Mouse (Mus musculus) lung, adult 10 weeks (tissue): ENCODE data around the gene Ces2g. TPM values are rescaled to one million over a fixed set of nuclear protein-coding genes. Genes with fewer than 3 reads are reported as not detected.

Source experiments
- polyA plus RNA-seq: library from polyadenylated mRNA; stranded (reverse); fragments of 350-450 nt; fragmentation: Illumina TruSeq; extraction: RNeasy Lipid Tissue Mini Kit (QIAGEN cat#74804); gene quantifications from one replicate; pipeline ENCODE4 v1.2.3, GENCODE M21; 2014; ENCODE audit warnings: low read depth, low replicate concordance; ENCODE audit not compliant: insufficient read depth

Gene Ces2g
- polyA plus RNA-seq, result 10.4 TPM

GRCm38 (mm10) chr8:104961537-104961961 is at the start of gene Ces2g:
Gene Ces2g, plus strand, starts transcription at chr8:104961718.

GRCm38 (mm10) chr8:104925972-104926596 is 35.4 kb upstream of the Ces2g start, which contains the start of gene Ces2e:
Gene Ces2e, plus strand, starts transcription at chr8:104926260.

GRCm38 (mm10) chr8:104947056-104947455 is 14.5 kb upstream of the Ces2g start, which contains the start of gene Ces2f:
Gene Ces2f, plus strand, starts transcription at chr8:104947356.

GRCm38 (mm10) chr8:105000586-105000985 is 39.1 kb downstream of the Ces2g start, which contains the start of gene Ces2h:
Gene Ces2h, plus strand, starts transcription at chr8:105000853.

Other genes starting within 250 kb of the Ces2g start
- not detected for gene Ces2a, start 227.7 kb upstream of the Ces2g start, polyA plus RNA-seq
- 1.3 TPM for gene Ces2b, start 130.1 kb upstream of the Ces2g start, polyA plus RNA-seq
- gene Ces2c, start 114.7 kb upstream of the Ces2g start, polyA plus RNA-seq, result 0.38 TPM
- gene Ces2e, start 35.5 kb upstream of the Ces2g start, polyA plus RNA-seq, result 1.8 TPM
- gene Ces2f, start 14.4 kb upstream of the Ces2g start, polyA plus RNA-seq, result not detected
- gene Ces2h, start 39.1 kb downstream of the Ces2g start, polyA plus RNA-seq, result not detected
- gene Ces3a, start 86.9 kb downstream of the Ces2g start, polyA plus RNA-seq, result not detected
- not detected for gene Ces3b, start 122.0 kb downstream of the Ces2g start, polyA plus RNA-seq
- not detected for gene Ces4a, start 170.1 kb downstream of the Ces2g start, polyA plus RNA-seq
- gene Cbfb, start 209.0 kb downstream of the Ces2g start, polyA plus RNA-seq, result 23.6 TPM